In the genomic region with DNA sequence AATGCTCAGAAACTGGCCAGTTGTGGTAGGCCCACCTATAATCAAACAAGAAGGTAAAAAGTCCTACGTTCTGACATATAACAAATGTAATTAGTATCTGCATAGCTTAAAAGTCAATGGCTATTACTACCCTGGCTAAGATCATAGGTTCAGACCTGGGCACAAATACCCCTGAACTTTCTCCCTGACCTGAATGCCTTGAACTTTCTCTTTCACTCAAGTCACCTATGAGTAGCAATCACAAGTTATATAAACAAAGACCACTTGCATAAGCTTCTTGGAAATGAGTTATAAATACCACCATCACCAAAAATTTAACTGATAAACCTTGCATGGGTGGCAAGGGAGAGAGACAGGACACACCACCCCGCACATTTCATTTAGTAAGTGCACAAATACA, we compare ENCODE assay signal across 27 mouse cellular contexts. TPM values are rescaled to one million over a fixed set of nuclear protein-coding genes. Genes with fewer than 3 reads are reported as not detected.
A peak's percentile ranks its signal among the peaks of the same experiment; 100 is the strongest.
DNase-seq lines count a peak whose midpoint lies in the region; ATAC-seq and TF ChIP-seq lines count a peak whose summit lies in the region.
"Had no signal": no experiment of that assay in that cellular context is flagged by ENCODE, and none has a peak within 500 bp of the region (broad histone marks: within the 10 kb centered on the region; RNA-seq: fewer than 3 reads in every experiment).

No protein-coding gene starts in this region.

- no peak overlapping the region for H3K27ac ChIP-seq in kidney, adult 2 months (ENCODE audit: insufficient read depth, low read depth, low read length)
- H3K27ac ChIP-seq in liver, postnatal 0 days (ENCODE audit: low read depth), result peak overlapping the region; percentile 74
- H3K27ac ChIP-seq in liver, embryonic 12.5 days, result no peak overlapping the region
- H3K27ac ChIP-seq: embryonic facial prominence, embryonic 13.5 days; embryonic facial prominence, embryonic 15.5 days; forebrain, embryonic 10.5 days; forebrain, embryonic 12.5 days had no signal

- TF ChIP-seq CTCF in kidney, adult 2 months (conservative IDR thresholded peaks at IDR 0.05; ENCODE audit: insufficient read depth, insufficient read length, low read depth, low read length), result no peak
- no peak for TF ChIP-seq CTCF in liver, postnatal 0 days (IDR thresholded peaks at IDR 0.05; ENCODE audit: low read depth)

- WGBS in kidney, adult 2 months, result 99% methylated on average over 2 of the region's 2 CpGs
- 74% methylated on average over 2 of the region's 2 CpGs for WGBS in liver, postnatal 0 days (ENCODE audit: insufficient replicate concordance)
- 79% methylated on average over 2 of the region's 2 CpGs for WGBS in liver, embryonic 12.5 days (ENCODE audit: insufficient replicate concordance)

- no peaks in the 10 kb centered on the region for H3K9me3 ChIP-seq in liver, postnatal 0 days (ENCODE audit: low read length)
- no peaks in the 10 kb centered on the region for H3K9me3 ChIP-seq in liver, embryonic 12.5 days (replicated peaks)
- H3K9me3 ChIP-seq: embryonic facial prominence, embryonic 13.5 days; embryonic facial prominence, embryonic 15.5 days; forebrain, embryonic 10.5 days; forebrain, embryonic 12.5 days; G1E had no signal

- ATAC-seq in liver, postnatal 0 days, result no peak
- ATAC-seq in liver, embryonic 12.5 days, result no peak
- ATAC-seq: activated CD4-positive, CD25-positive, alpha-beta regulatory T cell, adult 4 months; CD4-positive, CD25-positive, alpha-beta regulatory T cell, adult 4 months; forebrain, embryonic 14.5 days; forebrain, embryonic 16.5 days; Patski had no signal

- peaks cover 6% of the 10 kb centered on the region; the same call in 1 of the 2 replicates for H3K4me1 ChIP-seq in kidney, adult 2 months (ENCODE audit: control insufficient read depth, insufficient read depth, low read length)
- peaks cover 9% of the 10 kb centered on the region; the same call in 1 of the 2 replicates for H3K4me1 ChIP-seq in liver, postnatal 0 days (ENCODE audit: insufficient read depth)
- peaks cover 22% of the 10 kb centered on the region for H3K4me1 ChIP-seq in liver, embryonic 12.5 days
- H3K4me1 ChIP-seq: embryonic facial prominence, embryonic 13.5 days; embryonic facial prominence, embryonic 15.5 days; forebrain, embryonic 10.5 days; forebrain, embryonic 12.5 days had no signal

- no peak for TF ChIP-seq POLR2A in kidney, adult 2 months (IDR thresholded peaks at IDR 0.05; ENCODE audit: low read depth, low read length)

- no peak overlapping the region for H3K9ac ChIP-seq in liver, postnatal 0 days (replicated peaks)
- no peak overlapping the region for H3K9ac ChIP-seq in liver, embryonic 12.5 days
- H3K9ac ChIP-seq: embryonic facial prominence, embryonic 13.5 days; embryonic facial prominence, embryonic 15.5 days; forebrain, embryonic 12.5 days had no signal

- no peak overlapping the region for H3K4me3 ChIP-seq in kidney, adult 2 months (ENCODE audit: insufficient read depth, low read depth, low read length)
- H3K4me3 ChIP-seq in liver, postnatal 0 days (ENCODE audit: low read depth, low read length), result no peak overlapping the region
- no peak overlapping the region for H3K4me3 ChIP-seq in liver, embryonic 12.5 days
- H3K4me3 ChIP-seq: embryonic facial prominence, embryonic 13.5 days; embryonic facial prominence, embryonic 15.5 days; erythroblast, embryonic 14.5 days; forebrain, embryonic 10.5 days; forebrain, embryonic 12.5 days had no signal

- no peak overlapping the region for H3K4me2 ChIP-seq in liver, postnatal 0 days (ENCODE audit: low read depth, low read length)
- H3K4me2 ChIP-seq in liver, embryonic 12.5 days, result no peak overlapping the region
- H3K4me2 ChIP-seq: embryonic facial prominence, embryonic 13.5 days; embryonic facial prominence, embryonic 15.5 days; forebrain, embryonic 12.5 days had no signal

- no peaks in the 10 kb centered on the region; the same call in none of the 2 replicates for H3K36me3 ChIP-seq in kidney, adult 2 months (ENCODE audit: control insufficient read depth, insufficient read depth, low read length)
- H3K36me3 ChIP-seq in liver, postnatal 0 days (replicated peaks; ENCODE audit: insufficient read depth, low read length), result 0 out of 2 replicates have a peak, but pooled peaks cover 4% of the 10 kb centered on the region
- peaks cover 17% of the 10 kb centered on the region for H3K36me3 ChIP-seq in liver, embryonic 12.5 days

- peak; percentile 14 for DNase-seq in heart, adult 11 months
- DNase-seq in heart, adult 18-20 months, result no peak
- peak; percentile 6 for DNase-seq in kidney, adult 9 months
- DNase-seq in kidney, adult 2 months, result no peak
- DNase-seq in liver, postnatal 0 days, result no peak
- DNase-seq: adrenal gland, adult 8-10 months; B cell, adult 2 months; cerebellum, adult 11 months; cerebellum, adult 18-20 months; cerebellum, adult 8-10 months; cerebellum, adult 9-11 months; cerebellum, postnatal 14 days; cerebellum, postnatal 36 days; embryo, embryonic 11 days had no signal

- TF ChIP-seq EP300 in liver, postnatal 0 days (IDR thresholded peaks at IDR 0.05; ENCODE audit: low read depth), result no peak

- no peaks in the 10 kb centered on the region for H3K27me3 ChIP-seq in kidney, adult 2 months (replicated peaks; ENCODE audit: control insufficient read depth, insufficient read depth, low read length)
- H3K27me3 ChIP-seq in liver, postnatal 0 days (ENCODE audit: insufficient read depth, low read length), result no peaks in the 10 kb centered on the region
- no peaks in the 10 kb centered on the region for H3K27me3 ChIP-seq in liver, embryonic 12.5 days (replicated peaks)
- H3K27me3 ChIP-seq: CH12.LX; embryonic facial prominence, embryonic 13.5 days; embryonic facial prominence, embryonic 15.5 days; forebrain, embryonic 12.5 days; Patski had no signal

RNA-seq across cellular contexts. Expression of gene Tex264, which starts 39.7 kb away (rescaled TPM):
- total RNA-seq in heart, adult 18-20 months (2021), result 10 to 100 TPM; 42.2 to 45.6 TPM
- 219 and 248 TPM in 2 replicates for polyA plus RNA-seq in kidney, adult 2 months (2012; rRNA removed)
- polyA plus RNA-seq in liver, postnatal 0 days (2015; fragmentation: Nextera tagmentation; extraction: Ambion mirVana), result 25.6 and 33.1 TPM in 2 replicates
- polyA plus RNA-seq in liver, embryonic 12.5 days (2016; fragmentation: Nextera tagmentation; extraction: Ambion mirVana), result 16.3 and 16.5 TPM in 2 replicates

Comparison
In these comparisons a context has a peak if more than half of its experiments do, and no peak if none do; other contexts are left out.
1. DNase-seq: peak in heart, adult 11 months (single experiment) and kidney, adult 9 months (single experiment); none in heart, adult 18-20 months (0 of 2), kidney, adult 2 months (single experiment) and liver, postnatal 0 days (single experiment).